Mouse (Mus musculus) ES-Bruce4 (cell line): ENCODE measurements around the gene Tsr2.

ENCODE experiments used
- CTCF ChIP-seq: IDR thresholded peaks from one replicate; pipeline ENCODE4 v1.8.1; 2011; ENCODE audit warnings: low read depth, low read length
- EP300 ChIP-seq: IDR thresholded peaks from 2 replicates; pipeline ENCODE4 v1.6.1; 2011; ENCODE audit warnings: low read depth, low read length; ENCODE audit not compliant: insufficient read depth
- POLR2A ChIP-seq: IDR thresholded peaks from one replicate; pipeline ENCODE4 v1.8.1; 2011; ENCODE audit warnings: low read length; ENCODE audit not compliant: insufficient read depth

- no peak for TF ChIP-seq POLR2A
- TF ChIP-seq CTCF = no peak
- no peak for TF ChIP-seq EP300
These were observed 48.8 kb downstream of the Tsr2 start for GRCm38 (mm10) chrX:151047431-151048058.
